Mouse (Mus musculus) heart, embryonic 14.5 days (tissue): ENCODE results near the gene Dctn3. TPM values are rescaled to one million over a fixed set of nuclear protein-coding genes. Genes with fewer than 3 reads are reported as not detected.

Source experiments
- ATAC-seq: fragments of 200-750 bp; cut with Nextera tagmentation; 2 replicates; pipeline ENCODE4 v1.8.0; 2017; ENCODE audit warnings: low read depth, moderate TSS enrichment; ENCODE audit not compliant: insufficient number of reproducible peaks, insufficient read depth, low FRiP score
- H3K27ac ChIP-seq, 2 experiments: fragments of 200-500 bp in 1 of 2; fragments of 300-500 bp in 1 of 2; sonication (generic) in 1 of 2; replicated peaks in 1 of 2; 2 replicates each; pipeline ENCODE4 v1.5.1; 2012 to 2014; ENCODE audit warnings: low read depth in 2 of 2, low read length in 2 of 2, control low read depth in 1 of 2, mild to moderate bottlenecking in 1 of 2, mixed read lengths in 1 of 2; ENCODE audit not compliant: control insufficient read depth in 1 of 2, insufficient read depth in 1 of 2
- H3K27me3 ChIP-seq: fragments of 300-500 bp; sonication (generic); 2 replicates; pipeline ENCODE4 v1.6.1; 2014; ENCODE audit warnings: mild to moderate bottlenecking, low read length, control low read depth; ENCODE audit not compliant: control insufficient read depth, insufficient read depth
- H3K36me3 ChIP-seq: fragments of 300-500 bp; sonication (generic); 2 replicates; pipeline ENCODE4 v1.6.1; 2014; ENCODE audit warnings: mild to moderate bottlenecking, control low read depth, low read length, mixed read lengths; ENCODE audit not compliant: control insufficient read depth, insufficient read depth
- H3K4me1 ChIP-seq, 2 experiments: fragments of 200-500 bp in 1 of 2; fragments of 300-500 bp in 1 of 2; sonication (generic) in 1 of 2; 2 replicates each; pipeline ENCODE4 v1.6.1; 2012 to 2014; ENCODE audit warnings: low read length in 2 of 2, control low read depth in 1 of 2, mixed read lengths in 1 of 2; ENCODE audit not compliant: control insufficient read depth in 2 of 2, insufficient read depth in 2 of 2
- H3K4me2 ChIP-seq: fragments of 300-500 bp; sonication (generic); 2 replicates; pipeline ENCODE4 v1.6.1; 2014; ENCODE audit warnings: mild to moderate bottlenecking, low read length
- H3K4me3 ChIP-seq, 2 experiments: fragments of 200-500 bp in 1 of 2; fragments of 300-500 bp in 1 of 2; sonication (generic) in 1 of 2; 2 replicates each; pipeline ENCODE4 v1.5.1; 2012 to 2014; ENCODE audit warnings: low read length in 2 of 2, mild to moderate bottlenecking in 2 of 2, control low read depth in 1 of 2, low read depth in 1 of 2, moderate library complexity in 1 of 2; ENCODE audit not compliant: control insufficient read depth in 1 of 2, insufficient read depth in 1 of 2
- H3K9ac ChIP-seq: fragments of 300-500 bp; sonication (generic); 2 replicates; pipeline ENCODE4 v1.6.1; 2014; ENCODE audit warnings: mild to moderate bottlenecking, low read length
- H3K9me3 ChIP-seq: fragments of 300-500 bp; sonication (generic); 2 replicates; pipeline ENCODE4 v1.6.1; 2016; ENCODE audit warnings: low read length, control low read depth; ENCODE audit not compliant: control insufficient read depth
- WGBS: fragments of 180-500 bp; shearing (Covaris S2); extraction: QIAGEN DNeasy Blood & Tissue Kit; methylation state at CpG from one replicate; pipeline ENCODE4 v1.1.7; 2014; 5-methylcytosine and 5-hydroxymethylcytosine counted together
- polyA plus RNA-seq: library from polyadenylated mRNA; unstranded; fragments of >200 nt; fragmentation: Nextera tagmentation; extraction: Ambion mirVana; gene quantifications from 2 replicates; pipeline ENCODE4 v1.2.1, GENCODE M21; 2014

The Dctn3 gene
- polyA plus RNA-seq, 1 experiment from 2014 or later, result 134 TPM

GRCm38 (mm10) chr4:41714276-41714675 is 8.7 kb downstream of the Dctn3 start:
- Histone ChIP-seq H3K9ac (no peak overlapping the region; the same call in 1 of the 2 replicates), H3K36me3 (peaks cover 47% of the 10 kb centered on the region)

GRCm38 (mm10) chr4:41713197-41714067 is 9.5 kb downstream of the Dctn3 start, which contains the start of gene Rpp25l:
Rpp25l (minus strand) TSS chr4:41713534.
- WGBS, result under 1% methylated on average over 61 of the region's 61 CpGs
- H3K36me3 ChIP-seq, result peaks cover 39% of the 10 kb centered on the region
- peak; percentile 48 for ATAC-seq
- H3K27ac ChIP-seq, result peak within 1 kb of the TSS; percentile 35 to 64
- H3K4me2 ChIP-seq, result peak within 1 kb of the TSS; percentile 95
- peaks cover 17% of the 10 kb centered on the region in 2 experiments for H3K4me1 ChIP-seq
- H3K4me3 ChIP-seq, result peak within 1 kb of the TSS; percentile 70 to 95
- no peaks in the 10 kb centered on the region for H3K9me3 ChIP-seq
- peak within 1 kb of the TSS; percentile 97 for H3K9ac ChIP-seq
- no peaks in the 10 kb centered on the region for H3K27me3 ChIP-seq

More at GRCm38 (mm10) chr4:41714276-41714675, 8.7 kb downstream of the Dctn3 start:
- 22% methylated on average over 8 of the region's 8 CpGs for WGBS
- no peaks in the 10 kb centered on the region for H3K27me3 ChIP-seq
- H3K4me1 ChIP-seq, result peaks cover 17% of the 10 kb centered on the region in 2 experiments
- peak overlapping the region in 1 of 2 experiments; percentile 95; a peak in 2 of 4 replicates for H3K4me3 ChIP-seq
- ATAC-seq, result no peak
- H3K4me2 ChIP-seq, result peak overlapping the region; percentile 95
- no peaks in the 10 kb centered on the region for H3K9me3 ChIP-seq
- no peak overlapping the region for H3K27ac ChIP-seq

- H3K4me3 ChIP-seq, result peak overlapping the region; percentile 70 to 95
- peak overlapping the region; percentile 97 for H3K9ac ChIP-seq
- H3K27me3 ChIP-seq, result no peaks in the 10 kb centered on the region
- peaks cover 17% of the 10 kb centered on the region in 2 experiments for H3K4me1 ChIP-seq
- peak overlapping the region; percentile 95 for H3K4me2 ChIP-seq
- H3K36me3 ChIP-seq, result peaks cover 31% of the 10 kb centered on the region
- peak; percentile 3; the same call in 1 of the 2 replicates for ATAC-seq
- WGBS, result 42% methylated on average over 31 of the region's 31 CpGs
- H3K27ac ChIP-seq, result peak overlapping the region; percentile 35 to 64
- no peaks in the 10 kb centered on the region for H3K9me3 ChIP-seq
These were observed 10.4 kb downstream of the Dctn3 start for GRCm38 (mm10) chr4:41712421-41713196.

- ATAC-seq, result no peak
- peaks cover 17 to 19% of the 10 kb centered on the region in 2 experiments for H3K4me1 ChIP-seq
- H3K9me3 ChIP-seq, result no peaks in the 10 kb centered on the region
These were observed 11.1 kb downstream of the Dctn3 start for GRCm38 (mm10) chr4:41711705-41712375.

GRCm38 (mm10) chr4:41710229-41710628 is 12.7 kb downstream of the Dctn3 start:
- ATAC-seq, result no peak
- 72% methylated on average over 4 of the region's 4 CpGs for WGBS
- no peaks in the 10 kb centered on the region for H3K9me3 ChIP-seq

More at GRCm38 (mm10) chr4:41711705-41712375, 11.1 kb downstream of the Dctn3 start:
- peak overlapping the region; percentile 95 for H3K4me2 ChIP-seq
- no peaks in the 10 kb centered on the region for H3K27me3 ChIP-seq
- H3K27ac ChIP-seq, result no peak overlapping the region
- H3K4me3 ChIP-seq, result peak overlapping the region; percentile 70 to 95
- WGBS, result 72% methylated on average over 16 of the region's 16 CpGs
- H3K9ac ChIP-seq, result peak overlapping the region; percentile 97
- peaks cover 23% of the 10 kb centered on the region for H3K36me3 ChIP-seq

GRCm38 (mm10) chr4:41708192-41708745 is 14.7 kb downstream of the Dctn3 start:
- Histone ChIP-seq H3K4me3 (no peak overlapping the region), H3K4me2 (no peak overlapping the region), H3K9me3 (no peaks in the 10 kb centered on the region), H3K27ac (no peak overlapping the region), H3K9ac (no peak overlapping the region), H3K36me3 (peaks cover 13% of the 10 kb centered on the region), H3K4me1 (peaks cover 20 to 30% of the 10 kb centered on the region in 2 experiments), H3K27me3 (peaks cover 11% of the 10 kb centered on the region)
- 43% methylated on average over 8 of the region's 8 CpGs for WGBS
- no peak for ATAC-seq

More at GRCm38 (mm10) chr4:41710229-41710628, 12.7 kb downstream of the Dctn3 start:
- Histone ChIP-seq H3K4me3 (no peak overlapping the region), H3K4me1 (peaks cover 24 to 30% of the 10 kb centered on the region in 2 experiments), H3K4me2 (no peak overlapping the region), H3K27ac (no peak overlapping the region), H3K9ac (no peak overlapping the region), H3K27me3 (peaks cover 4% of the 10 kb centered on the region), H3K36me3 (peaks cover 16% of the 10 kb centered on the region)
